Mouse (Mus musculus) liver, embryonic 14.5 days (tissue): ENCODE data around the gene Gba. TPM values are rescaled to one million over a fixed set of nuclear protein-coding genes. Genes with fewer than 3 reads are reported as not detected.

ENCODE experiments used
- ATAC-seq: fragments of 200-750 bp; cut with Nextera tagmentation; 2 replicates; pipeline ENCODE4 v1.8.0; 2017; ENCODE audit warnings: moderate number of reproducible peaks, mild to moderate bottlenecking, moderate library complexity; ENCODE audit not compliant: insufficient read depth
- DNase-seq, 3 experiments: peaks; one replicate each; pipeline ENCODE4 v3.0.0-alpha.2; 2012 to 2013; ENCODE audit warnings: low read depth in 3 of 3, low spot score in 3 of 3
- H3K27ac ChIP-seq: fragments of 300-500 bp; sonication (generic); 2 replicates; pipeline ENCODE4 v1.5.1; 2014; ENCODE audit warnings: moderate library complexity, mild to moderate bottlenecking, control low read depth, inconsistent platforms
- H3K27me3 ChIP-seq: fragments of 300-500 bp; sonication (generic); 2 replicates; pipeline ENCODE4 v1.6.1; 2014; ENCODE audit warnings: mild to moderate bottlenecking, low read length, moderate library complexity; ENCODE audit not compliant: control insufficient read depth, insufficient read depth
- H3K36me3 ChIP-seq: fragments of 300-500 bp; sonication (generic); replicated peaks from 2 replicates; pipeline ENCODE4 v1.6.1; 2014; ENCODE audit warnings: low read depth; ENCODE audit not compliant: control insufficient read depth, insufficient read depth
- H3K4me1 ChIP-seq, 2 experiments: fragments of 200-500 bp in 1 of 2; fragments of 300-500 bp in 1 of 2; sonication (generic) in 1 of 2; replicated peaks; 2 replicates each; pipeline ENCODE4 v1.6.1; 2012 to 2014; ENCODE audit warnings: antibody characterized with exemption in 1 of 2, inconsistent platforms in 1 of 2, low read length in 1 of 2; ENCODE audit not compliant: control insufficient read depth in 2 of 2, insufficient read depth in 2 of 2
- H3K4me2 ChIP-seq: fragments of 300-500 bp; sonication (generic); 2 replicates; pipeline ENCODE4 v1.6.1; 2014; ENCODE audit warnings: low read depth, mild to moderate bottlenecking, control low read depth, moderate library complexity
- H3K4me3 ChIP-seq, 2 experiments: fragments of 200-500 bp in 1 of 2; fragments of 300-500 bp in 1 of 2; sonication (generic) in 1 of 2; 2 replicates each; pipeline ENCODE4 v1.5.1; 2012 to 2014; ENCODE audit warnings: low read depth in 2 of 2, low read length in 2 of 2, mild to moderate bottlenecking in 2 of 2, control low read depth in 1 of 2, inconsistent platforms in 1 of 2, moderate library complexity in 1 of 2; ENCODE audit not compliant: insufficient read depth in 1 of 2
- H3K9ac ChIP-seq: fragments of 300-500 bp; sonication (generic); replicated peaks from 2 replicates; pipeline ENCODE4 v1.6.1; 2014; ENCODE audit warnings: mild to moderate bottlenecking, control low read depth, moderate library complexity
- H3K9me3 ChIP-seq: fragments of 300-500 bp; sonication (generic); 2 replicates; pipeline ENCODE4 v1.6.1; 2016; ENCODE audit warnings: low read length, mixed read lengths; ENCODE audit not compliant: control insufficient read depth
- CTCF ChIP-seq: IDR thresholded peaks from 2 replicates; pipeline ENCODE4 v1.5.1; 2016; ENCODE audit warnings: antibody characterized with exemption, low read depth, control low read depth
- EP300 ChIP-seq: IDR thresholded peaks from 2 replicates; pipeline ENCODE4 v1.6.1; 2016; ENCODE audit warnings: antibody characterized with exemption, low read depth
- WGBS: fragments of 180-500 bp; shearing (Covaris S2); extraction: QIAGEN DNeasy Blood & Tissue Kit; methylation state at CpG from one replicate; pipeline ENCODE4 v1.1.7; 2014; ENCODE audit not compliant: insufficient replicate concordance; 5-methylcytosine and 5-hydroxymethylcytosine counted together
- polyA plus RNA-seq, 2 experiments: library from polyadenylated mRNA; depleted of rRNA in 1 of 2; stranded (reverse) in 1 of 2; unstranded in 1 of 2; fragments of >200 nt; fragmentation: Nextera tagmentation in 1 of 2; extraction: Ambion mirVana in 1 of 2; gene quantifications; 2 replicates each; pipeline versions ENCODE4 v1.2.1 to v1.2.3; 2012 to 2014

The Gba gene
- polyA plus RNA-seq, 2 experiments, result 16.5 to 21.2 TPM

DNA sequence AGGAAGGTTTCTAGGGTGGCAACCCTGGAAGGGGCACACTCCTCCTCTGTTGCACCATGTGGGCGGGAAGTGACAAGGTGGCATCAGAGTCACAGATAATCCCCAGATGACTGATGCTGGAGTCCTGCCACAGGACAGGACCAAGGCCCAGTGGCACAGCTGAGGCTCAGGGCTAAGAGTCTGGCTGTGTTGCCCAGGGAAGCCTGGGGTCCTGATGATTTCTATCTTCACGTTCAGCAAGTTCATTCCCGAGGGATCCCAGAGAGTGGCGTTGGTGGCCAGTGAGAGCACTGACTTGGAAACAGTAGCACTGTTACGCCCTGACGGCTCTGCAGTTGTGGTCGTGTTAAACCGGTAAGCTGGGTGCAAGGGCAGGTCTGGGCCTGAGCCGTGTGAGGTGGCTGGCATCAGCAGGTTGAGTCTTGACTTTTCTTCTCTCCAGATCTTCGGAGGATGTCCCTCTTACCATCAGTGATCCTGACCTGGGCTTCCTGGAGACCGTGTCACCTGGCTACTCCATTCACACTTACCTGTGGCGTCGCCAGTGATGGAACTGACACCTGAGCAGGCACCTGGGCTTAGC, 5.4 kb downstream of the Gba start:
- WGBS, result 82% methylated on average over 13 of the region's 13 CpGs

DNA sequence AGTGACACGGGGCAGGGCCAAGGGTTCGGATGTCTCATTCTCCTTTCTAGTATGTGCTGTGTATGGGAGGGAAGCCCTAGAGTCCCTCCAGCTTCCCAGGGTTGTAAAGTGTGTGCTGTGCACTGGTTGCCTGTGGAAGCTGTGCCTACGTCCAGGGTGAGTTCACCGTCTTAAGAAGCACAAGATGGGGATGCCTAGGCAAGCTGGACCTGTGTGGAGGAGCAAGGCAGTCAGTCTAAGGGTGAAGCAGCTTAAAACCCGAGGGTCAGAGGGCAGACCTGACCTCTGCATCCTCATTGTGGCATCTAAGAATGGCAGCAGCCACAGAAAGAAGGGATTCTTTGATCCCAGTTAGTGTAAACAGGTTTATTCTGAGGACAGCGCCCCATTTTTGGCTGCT, 6.0 kb downstream of the Gba start:
- no peak for DNase-seq
- Histone ChIP-seq H3K27ac (no peak overlapping the region), H3K4me3 (no peak overlapping the region), H3K4me2 (no peak overlapping the region), H3K9ac (no peak overlapping the region), H3K36me3 (peaks cover 18% of the 10 kb centered on the region), H3K27me3 (no peaks in the 10 kb centered on the region), H3K4me1 (peaks cover 5 to 9% of the 10 kb centered on the region in 2 experiments), H3K9me3 (no peaks in the 10 kb centered on the region)
- WGBS, result 76% methylated on average over 6 of the region's 6 CpGs
- TF ChIP-seq CTCF, result no peak
- no peak for ATAC-seq

More for the DNA sequence above, 5.4 kb downstream of the Gba start:
- no peaks in the 10 kb centered on the region for H3K27me3 ChIP-seq
- peaks cover 8% of the 10 kb centered on the region in 2 experiments for H3K4me1 ChIP-seq
- no peaks in the 10 kb centered on the region for H3K9me3 ChIP-seq
- H3K9ac ChIP-seq, result no peak overlapping the region
- H3K4me3 ChIP-seq, result no peak overlapping the region
- TF ChIP-seq CTCF (no peak), EP300 (no peak)
- ATAC-seq, result no peak
- peaks cover 18% of the 10 kb centered on the region for H3K36me3 ChIP-seq
- no peak overlapping the region for H3K4me2 ChIP-seq
- no peak for DNase-seq
- no peak overlapping the region for H3K27ac ChIP-seq

DNA sequence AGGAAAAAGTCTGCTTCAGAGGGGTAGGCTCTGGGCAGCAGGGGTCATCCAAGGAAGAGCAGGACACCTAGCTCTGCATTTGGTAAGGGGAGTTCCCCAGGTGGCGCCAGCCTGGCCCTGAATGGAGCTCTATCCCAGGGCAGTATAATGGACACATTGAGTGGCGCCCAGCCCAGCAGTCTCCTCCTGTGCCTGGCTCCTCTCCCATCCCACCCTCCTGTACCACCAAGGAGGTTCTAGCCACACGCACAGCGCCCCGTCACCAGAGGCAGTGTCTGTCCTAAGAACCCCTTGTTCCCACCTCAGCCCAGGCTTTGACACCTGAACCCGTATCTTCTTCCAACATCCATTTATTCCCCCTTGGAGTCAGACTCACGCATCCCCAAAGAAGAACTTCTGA, 7.0 kb downstream of the Gba start:
- Histone ChIP-seq H3K27ac (no peak overlapping the region), H3K9me3 (no peaks in the 10 kb centered on the region), H3K4me3 (no peak overlapping the region), H3K4me1 (peaks cover 9 to 12% of the 10 kb centered on the region in 2 experiments), H3K9ac (no peak overlapping the region), H3K27me3 (no peaks in the 10 kb centered on the region), H3K4me2 (no peak overlapping the region), H3K36me3 (peaks cover 18% of the 10 kb centered on the region)
- TF ChIP-seq CTCF, result no peak
- no peak for TF ChIP-seq EP300
- ATAC-seq, result no peak
- no peak for DNase-seq
- 72% methylated on average over 7 of the region's 7 CpGs for WGBS

DNA sequence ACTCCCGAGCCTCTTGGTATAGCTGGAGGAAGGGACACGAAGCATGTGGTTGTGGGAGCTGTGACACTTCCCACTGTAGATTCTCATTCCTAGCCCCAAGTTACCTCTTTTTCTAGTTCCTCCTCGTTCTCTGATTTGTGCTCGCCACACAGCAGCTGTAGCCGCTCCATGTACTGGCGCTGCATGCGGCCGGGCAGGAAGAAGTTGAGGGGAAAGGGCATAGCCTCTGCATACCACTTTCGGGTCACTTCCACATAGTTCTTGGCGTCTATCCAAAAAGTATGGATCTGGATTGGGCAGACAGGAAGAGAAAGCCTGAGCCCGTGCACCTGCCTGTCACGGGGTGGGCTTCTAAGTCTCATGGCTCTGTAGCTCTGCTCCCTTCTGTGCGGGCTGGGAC, 7.4 kb downstream of the Gba start:
- ATAC-seq (no peak), DNase-seq (no peak)
- WGBS, result 79% methylated on average over 13 of the region's 13 CpGs
- Histone ChIP-seq H3K27ac (no peak overlapping the region), H3K9me3 (no peaks in the 10 kb centered on the region), H3K36me3 (peaks cover 18% of the 10 kb centered on the region), H3K4me3 (no peak overlapping the region), H3K9ac (no peak overlapping the region), H3K4me1 (peaks cover 11 to 13% of the 10 kb centered on the region in 2 experiments), H3K27me3 (no peaks in the 10 kb centered on the region), H3K4me2 (no peak overlapping the region)
- TF ChIP-seq CTCF (no peak), EP300 (no peak)

DNA sequence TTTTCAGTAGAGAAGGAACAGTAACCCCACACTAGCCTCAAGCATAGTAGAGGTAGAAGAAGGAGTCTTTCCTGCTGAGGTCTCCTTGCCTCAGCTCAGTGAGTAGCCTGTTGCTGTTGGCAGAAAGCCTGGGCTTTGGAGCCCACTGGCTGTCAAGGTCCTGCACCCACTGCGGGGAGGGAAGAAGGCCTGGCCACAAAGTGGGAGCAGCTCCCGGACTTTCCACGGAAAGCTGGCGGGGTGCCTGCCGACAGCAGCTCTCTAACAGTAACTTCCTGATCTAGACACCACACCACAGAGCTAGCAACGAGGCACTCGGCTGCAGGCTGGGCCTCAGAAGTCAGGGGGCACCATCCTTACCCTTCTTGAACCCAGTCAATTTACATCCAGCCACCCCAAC, 8.0 kb downstream of the Gba start:
- 63% methylated on average over 7 of the region's 7 CpGs for WGBS
- DNase-seq (no peak), ATAC-seq (no peak)
- no peak overlapping the region for H3K27ac ChIP-seq
- H3K36me3 ChIP-seq, result peaks cover 18% of the 10 kb centered on the region
- no peak overlapping the region for H3K4me3 ChIP-seq
- no peaks in the 10 kb centered on the region for H3K9me3 ChIP-seq
- H3K4me1 ChIP-seq, result peaks cover 15 to 18% of the 10 kb centered on the region in 2 experiments
- no peaks in the 10 kb centered on the region; the same call in 1 of the 2 replicates for H3K27me3 ChIP-seq
- H3K4me2 ChIP-seq, result no peak overlapping the region
- TF ChIP-seq EP300 (no peak), CTCF (no peak)
- no peak overlapping the region for H3K9ac ChIP-seq
